7 mouse cellular contexts compared by ENCODE assay signal in genomic region chr2:121357494-121357893, GRCm38 (mm10). TPM values are rescaled to one million over a fixed set of nuclear protein-coding genes. Genes with fewer than 3 reads are reported as not detected.
A peak's percentile ranks its signal among the peaks of the same experiment; 100 is the strongest.
DNase-seq lines count a peak whose midpoint lies in the region; ATAC-seq and TF ChIP-seq lines count a peak whose summit lies in the region.

Ckmt1 (plus strand) TSS chr2:121357714.

- no peaks in the 10 kb centered on the region for H3K9me3 ChIP-seq in neural tube, embryonic 11.5 days (ENCODE audit: control insufficient read depth, low read length)
- H3K9me3 ChIP-seq in forebrain, postnatal 0 days (ENCODE audit: low read length) = no peaks in the 10 kb centered on the region
- no peaks in the 10 kb centered on the region for H3K9me3 ChIP-seq in neural tube, embryonic 13.5 days

- no peak for ATAC-seq in neural tube, embryonic 11.5 days (ENCODE audit: insufficient read depth, low FRiP score, low TSS enrichment)
- ATAC-seq in forebrain, postnatal 0 days = no peak
- ATAC-seq in neural tube, embryonic 13.5 days (ENCODE audit: low read depth) = no peak

- peak within 1 kb of the TSS; percentile 49 for H3K4me2 ChIP-seq in neural tube, embryonic 11.5 days (ENCODE audit: low read depth)
- H3K4me2 ChIP-seq in forebrain, postnatal 0 days (ENCODE audit: low read depth) = peak within 1 kb of the TSS; percentile 68
- H3K4me2 ChIP-seq in neural tube, embryonic 13.5 days = peak within 1 kb of the TSS; percentile 53

- 0 out of 2 replicates have a peak, but pooled peaks cover 6% of the 10 kb centered on the region for H3K4me1 ChIP-seq in neural tube, embryonic 11.5 days (ENCODE audit: control insufficient read depth, insufficient read depth, low read length)
- H3K4me1 ChIP-seq in forebrain, postnatal 0 days (ENCODE audit: insufficient read depth) = no peaks in the 10 kb centered on the region
- peaks cover 31% of the 10 kb centered on the region for H3K4me1 ChIP-seq in neural tube, embryonic 13.5 days (replicated peaks)

- DNase-seq in neural tube, embryonic 11.5 days (ENCODE audit: low spot score) = no peak
- DNase-seq in neural tube, embryonic 10.5 days (ENCODE audit: extremely low spot score, low spot score) = no peak
- DNase-seq in forebrain, postnatal 0 days = no peak
- DNase-seq in left cerebral cortex, postnatal 10 days (ENCODE audit: extremely low spot score in 1 of 2, low spot score in 2 of 2) = no peak
- DNase-seq in embryo, embryonic 11 days = no peak
- no peak for DNase-seq in right cerebral cortex, adult 2 months (ENCODE audit: low spot score in 2 of 2)

- H3K36me3 ChIP-seq in neural tube, embryonic 11.5 days (ENCODE audit: control insufficient read depth, insufficient read depth, low read length) = no peaks in the 10 kb centered on the region
- no peaks in the 10 kb centered on the region for H3K36me3 ChIP-seq in forebrain, postnatal 0 days (ENCODE audit: insufficient read depth)
- no peaks in the 10 kb centered on the region for H3K36me3 ChIP-seq in neural tube, embryonic 13.5 days

- intact Hi-C loops in left cerebral cortex, postnatal 10 days (cut with DNase I) = loop anchor here (5.0 kb wide), 1 partner anchor 40 kb away; no protein-coding TSS in a partner anchor

- no peak for TF ChIP-seq CTCF in forebrain, postnatal 0 days (IDR thresholded peaks at IDR 0.05; ENCODE audit: low read depth)

- peaks cover 4% of the 10 kb centered on the region; the same call in 1 of the 2 replicates for H3K27me3 ChIP-seq in neural tube, embryonic 11.5 days (ENCODE audit: control insufficient read depth, insufficient read depth, low read length)
- H3K27me3 ChIP-seq in forebrain, postnatal 0 days (ENCODE audit: insufficient read depth, low read length) = 0 out of 2 replicates have a peak, but pooled peaks cover 13% of the 10 kb centered on the region
- peaks cover 54% of the 10 kb centered on the region for H3K27me3 ChIP-seq in neural tube, embryonic 13.5 days

- H3K4me3 ChIP-seq in neural tube, embryonic 11.5 days (ENCODE audit: low read depth, low read length) = peak within 1 kb of the TSS; percentile 30
- H3K4me3 ChIP-seq in forebrain, postnatal 0 days (ENCODE audit: low read depth, low read length) = peak within 1 kb of the TSS; percentile 55
- H3K4me3 ChIP-seq in neural tube, embryonic 13.5 days = peak within 1 kb of the TSS; percentile 44

- no peak within 1 kb of the TSS for H3K27ac ChIP-seq in neural tube, embryonic 11.5 days (ENCODE audit: low read depth, low read length)
- peak within 1 kb of the TSS; percentile 66 for H3K27ac ChIP-seq in forebrain, postnatal 0 days (ENCODE audit: low read depth, low read length)
- peak within 1 kb of the TSS; percentile 49 for H3K27ac ChIP-seq in neural tube, embryonic 13.5 days (replicated peaks)

- H3K9ac ChIP-seq in neural tube, embryonic 11.5 days (ENCODE audit: low read length) = peak within 1 kb of the TSS; percentile 33; the same call in 1 of the 2 replicates
- peak within 1 kb of the TSS; percentile 74 for H3K9ac ChIP-seq in forebrain, postnatal 0 days
- H3K9ac ChIP-seq in neural tube, embryonic 13.5 days = peak within 1 kb of the TSS; percentile 72

- WGBS in neural tube, embryonic 11.5 days = 71% methylated on average over 5 of the region's 5 CpGs
- 73% methylated on average over 5 of the region's 5 CpGs for WGBS in forebrain, postnatal 0 days
- WGBS in neural tube, embryonic 13.5 days = 62% methylated on average over 5 of the region's 5 CpGs

RNA-seq across cellular contexts. Expression of gene Ckmt1, which starts in this region (rescaled TPM):
- polyA plus RNA-seq in neural tube, embryonic 11.5 days (2014; fragmentation: Nextera tagmentation; extraction: Ambion mirVana) = 8.2 and 9.8 TPM in 2 replicates
- total RNA-seq in forebrain, postnatal 0 days (2014; rRNA removed) = 73.2 and 77.4 TPM in 2 replicates
- polyA plus RNA-seq in forebrain, postnatal 0 days (2015; fragmentation: Nextera tagmentation; extraction: Ambion mirVana) = 69.3 and 80.6 TPM in 2 replicates
- total RNA-seq in left cerebral cortex, postnatal 10 days (2021) = 100 to 1,000 TPM; 311 to 312 TPM
- polyA plus RNA-seq in neural tube, embryonic 13.5 days (2015; fragmentation: Nextera tagmentation; extraction: Ambion mirVana) = 54.0 and 60.8 TPM in 2 replicates
